Mouse (Mus musculus) urinary bladder, postnatal 4 days (tissue): Measurements from ENCODE around the gene Npb.
A peak's percentile ranks its signal among the peaks of the same experiment; 100 is the strongest.

Experiments
- DNase-seq, 2 experiments: peaks; one replicate each; pipeline ENCODE4 v3.0.0; 2021 to 2022; ENCODE audit warnings: low spot score in 2 of 2

Gene Npb

GRCm38 (mm10) chr11:120615167-120615566 is 6.9 kb downstream of the Npb start:
- DNase-seq, result peak in 1 of 2 experiments; percentile 16

- no peak for DNase-seq
These were observed 7.4 kb downstream of the Npb start for GRCm38 (mm10) chr11:120615606-120616203.

- DNase-seq, result no peak
These were observed 8.5 kb downstream of the Npb start for GRCm38 (mm10) chr11:120616617-120617294.

GRCm38 (mm10) chr11:120617519-120618112 is 9.3 kb downstream of the Npb start, which contains the start of gene Pcyt2:
Pcyt2 (minus strand) TSS chr11:120617936.
- DNase-seq, result peak; percentile 91 to 92

GRCm38 (mm10) chr11:120618619-120619535 is 10.6 kb downstream of the Npb start:
- peak in 1 of 2 experiments; percentile 18 for DNase-seq

GRCm38 (mm10) chr11:120620195-120620594 is 11.9 kb downstream of the Npb start:
- no peak for DNase-seq

- DNase-seq, result no peak
These were observed 14.5 kb downstream of the Npb start for GRCm38 (mm10) chr11:120622805-120623204.

GRCm38 (mm10) chr11:120623961-120624679 is 15.8 kb downstream of the Npb start:
- peak in 1 of 2 experiments; percentile 52 for DNase-seq

GRCm38 (mm10) chr11:120624680-120625111 is 16.4 kb downstream of the Npb start:
- peak; percentile 82 to 87 for DNase-seq

- DNase-seq, result peak in 1 of 2 experiments; percentile 16
These were observed 17.0 kb downstream of the Npb start, which contains the start of gene Sirt7 for GRCm38 (mm10) chr11:120625152-120625775. Sirt7 (minus strand) TSS chr11:120625240.

GRCm38 (mm10) chr11:120626785-120627467 is 18.6 kb downstream of the Npb start:
- DNase-seq, result no peak

- DNase-seq, result peak in 1 of 2 experiments; percentile 16
These were observed 19.4 kb downstream of the Npb start for GRCm38 (mm10) chr11:120627468-120628300.

GRCm38 (mm10) chr11:120628601-120629340 is 20.5 kb downstream of the Npb start:
- DNase-seq, result no peak

GRCm38 (mm10) chr11:120629341-120629730 is 21.1 kb downstream of the Npb start:
- DNase-seq, result no peak

- no peak for DNase-seq
These were observed 21.6 kb downstream of the Npb start for GRCm38 (mm10) chr11:120629911-120630310.

GRCm38 (mm10) chr11:120630401-120630871 is 22.2 kb downstream of the Npb start:
- no peak for DNase-seq

GRCm38 (mm10) chr11:120630881-120631725 is 22.8 kb downstream of the Npb start:
- no peak for DNase-seq
